Mouse (Mus musculus): ENCODE results near the gene Dock2.

The Dock2 gene

GRCm38 (mm10) chr11:34375557-34375956, 408.1 kb downstream of the Dock2 start:
- in situ Hi-C loops (cut with MboI, MseI), result no loop called here

DNA sequence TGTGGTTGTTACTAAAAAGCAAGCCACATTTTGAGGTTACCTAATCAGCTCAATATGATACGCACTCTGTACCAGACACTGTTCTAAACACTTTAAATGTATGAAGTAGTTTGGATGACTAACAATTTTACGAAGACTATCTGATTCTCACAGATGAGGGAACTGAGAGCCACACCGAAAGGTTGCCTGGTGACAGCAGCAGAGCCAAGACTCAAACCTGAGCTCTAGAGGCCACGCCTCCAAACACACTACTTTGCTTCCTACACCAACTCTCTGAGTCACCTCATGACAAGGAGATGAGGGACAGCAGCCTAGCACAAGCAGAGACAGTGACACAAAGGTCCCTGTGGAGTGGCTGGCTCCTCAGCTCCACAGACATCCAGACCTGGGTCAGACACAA, 411.5 kb downstream of the Dock2 start:
- in situ Hi-C loops (cut with MboI, MseI), result no loop called here

DNA sequence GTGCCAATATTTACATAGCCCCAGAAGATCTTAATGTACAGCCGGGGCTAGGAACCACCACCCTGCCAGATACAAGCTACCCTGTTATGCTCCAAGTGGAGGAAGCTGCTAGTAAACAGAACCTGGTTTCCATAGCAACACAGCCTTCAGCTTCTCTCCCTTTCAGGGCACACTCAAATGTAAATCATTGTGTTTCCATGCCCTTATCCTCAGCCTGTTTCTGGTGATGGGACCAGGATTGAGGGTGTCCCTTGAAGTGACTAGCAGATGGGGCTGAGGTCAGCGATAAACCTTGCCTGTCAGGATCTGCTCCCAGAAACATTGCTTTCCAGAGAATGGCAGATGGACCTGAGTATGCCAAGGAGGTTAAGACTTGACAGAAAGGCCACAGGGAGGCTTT, 427.6 kb downstream of the Dock2 start:
- in situ Hi-C loops (cut with MboI, MseI), result no loop called here

GRCm38 (mm10) chr11:34355406-34355805, 428.3 kb downstream of the Dock2 start:
- in situ Hi-C loops (cut with MboI, MseI), result no loop called here

- in situ Hi-C loops (cut with MboI, MseI), result no loop called here
Observed at GRCm38 (mm10) chr11:34349453-34350056, 434.1 kb downstream of the Dock2 start.

GRCm38 (mm10) chr11:34348287-34348918, 435.3 kb downstream of the Dock2 start:
- in situ Hi-C loops (cut with MboI, MseI), result no loop called here

- in situ Hi-C loops (cut with MboI, MseI), result no loop called here
Observed at GRCm38 (mm10) chr11:34344310-34344709, 439.4 kb downstream of the Dock2 start.

DNA sequence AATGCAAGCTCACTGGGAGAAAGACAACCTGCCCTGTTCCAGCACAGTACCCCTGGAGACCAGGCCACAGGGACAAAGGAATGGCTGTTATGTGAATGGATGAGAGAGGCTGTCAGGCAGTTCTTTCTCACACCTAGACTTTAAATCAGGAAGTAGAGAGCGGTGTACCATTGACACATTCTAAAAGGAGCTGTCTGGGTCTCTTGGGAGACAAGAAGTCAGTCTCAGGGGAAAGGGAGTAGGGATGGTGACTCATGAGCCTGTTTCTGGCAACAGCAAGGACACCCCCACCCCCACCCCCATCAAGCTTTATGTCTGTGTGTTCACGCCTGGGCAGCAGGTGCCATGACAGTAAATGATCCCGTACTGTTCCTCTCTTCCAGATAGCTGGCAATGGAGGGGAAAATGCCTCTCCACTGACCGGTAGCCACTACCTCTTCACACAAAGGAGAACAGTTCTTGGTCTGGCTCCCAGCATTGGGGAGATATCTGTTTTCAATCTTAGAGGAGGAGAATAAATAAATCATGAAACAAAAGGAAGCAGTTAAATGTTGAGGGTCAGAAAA, 439.9 kb downstream of the Dock2 start:
- in situ Hi-C loops (cut with MboI, MseI), result no loop called here

DNA sequence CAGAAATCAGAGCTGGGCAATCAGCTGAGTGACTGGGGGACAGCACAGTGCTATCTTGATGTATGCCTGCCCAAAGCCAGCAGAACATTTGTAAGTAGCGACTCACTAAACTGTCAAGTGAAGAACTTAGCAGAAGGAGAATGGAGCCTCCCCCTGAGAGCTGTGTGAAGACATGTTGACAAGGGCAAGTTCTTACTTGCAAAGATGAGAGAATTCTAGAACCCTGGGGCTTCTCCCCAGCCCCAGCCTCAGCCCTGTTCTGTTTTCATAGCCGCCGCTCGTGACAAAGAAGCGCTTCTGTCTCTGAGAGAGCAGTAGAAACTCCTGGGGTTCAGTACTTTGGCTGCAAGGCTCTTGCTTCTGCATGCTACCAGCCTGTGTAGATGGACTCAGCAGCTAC, 444.0 kb downstream of the Dock2 start:
- in situ Hi-C loops (cut with MboI, MseI), result no loop called here

DNA sequence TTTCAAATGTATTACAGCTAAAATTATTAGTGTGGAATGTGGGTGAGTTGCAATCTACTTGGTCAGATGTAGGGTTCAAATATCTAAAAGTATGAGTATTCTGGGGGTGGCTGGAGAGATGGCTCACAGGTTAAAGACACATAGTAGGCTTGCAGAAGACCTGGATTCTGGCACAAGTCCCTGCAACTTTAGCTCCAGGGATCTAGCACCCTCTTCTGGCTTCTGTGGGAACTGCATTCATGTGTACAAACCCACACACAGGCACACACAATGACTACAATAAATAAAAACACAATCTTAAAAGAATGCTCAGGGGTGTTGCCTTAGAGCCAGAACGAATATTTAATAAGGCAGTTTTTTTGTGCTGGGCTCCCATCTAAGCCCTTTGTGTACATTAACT, 445.8 kb downstream of the Dock2 start:
- in situ Hi-C loops (cut with MboI, MseI), result no loop called here

DNA sequence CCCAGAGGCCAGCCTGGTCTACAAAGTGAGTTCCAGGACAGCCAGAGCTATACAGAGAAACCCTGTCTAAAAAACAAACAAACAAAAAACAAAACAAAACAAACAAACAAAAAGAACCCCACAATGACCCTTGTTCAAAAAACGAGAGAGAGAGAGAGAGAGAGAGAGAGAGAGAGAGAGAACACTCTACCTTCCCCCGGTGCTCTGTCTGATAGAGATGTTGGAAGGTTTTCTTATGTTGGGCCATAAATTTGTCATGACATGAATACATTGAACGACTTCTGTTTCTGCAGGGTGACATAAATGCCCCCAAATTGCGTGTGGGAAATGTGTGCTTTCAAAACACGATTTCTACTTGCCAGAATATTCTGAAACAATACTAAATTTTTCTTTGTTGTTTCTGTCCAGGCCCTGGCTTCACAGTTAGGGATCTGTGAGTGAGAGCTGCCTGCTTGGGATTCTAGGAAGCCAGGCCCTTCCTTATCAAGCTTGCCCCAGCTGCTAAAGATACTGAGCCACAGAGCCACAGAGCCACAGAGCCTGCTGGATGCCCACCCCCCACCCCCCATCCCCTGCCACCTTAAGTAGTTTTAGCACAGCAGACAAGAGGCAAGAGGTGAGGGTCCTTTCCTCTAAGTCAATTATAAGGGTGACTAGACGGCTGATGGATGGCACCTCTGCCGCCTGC, 451.2 kb downstream of the Dock2 start:
- in situ Hi-C loops (cut with MboI, MseI), result no loop called here

GRCm38 (mm10) chr11:34323664-34324063, 460.0 kb downstream of the Dock2 start:
- in situ Hi-C loops (cut with MboI, MseI), result no loop called here

DNA sequence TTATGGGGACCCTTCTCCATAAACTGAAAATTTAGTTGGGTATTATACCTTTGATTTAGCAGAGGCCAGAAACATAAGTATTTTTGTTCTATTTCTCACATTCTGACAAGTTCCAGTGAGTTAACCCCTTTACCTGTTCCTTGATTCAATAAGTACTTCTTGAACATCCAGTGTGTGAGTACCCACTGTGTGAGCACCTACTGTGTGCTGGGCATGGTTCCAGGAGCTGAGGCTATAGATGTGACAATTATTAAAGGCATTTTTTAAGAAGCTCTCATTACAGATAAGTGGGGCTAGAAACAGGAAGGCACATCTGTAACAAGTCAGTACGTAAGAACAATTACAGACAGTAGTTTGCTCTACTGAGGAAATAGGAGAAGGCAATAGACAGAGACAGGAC, 464.4 kb downstream of the Dock2 start:
- in situ Hi-C loops (cut with MboI, MseI), result no loop called here

GRCm38 (mm10) chr11:34317001-34317400, 466.7 kb downstream of the Dock2 start:
- in situ Hi-C loops (cut with MboI, MseI), result no loop called here

GRCm38 (mm10) chr11:34316176-34316575, 467.5 kb downstream of the Dock2 start:
- in situ Hi-C loops (cut with MboI, MseI), result no loop called here

DNA sequence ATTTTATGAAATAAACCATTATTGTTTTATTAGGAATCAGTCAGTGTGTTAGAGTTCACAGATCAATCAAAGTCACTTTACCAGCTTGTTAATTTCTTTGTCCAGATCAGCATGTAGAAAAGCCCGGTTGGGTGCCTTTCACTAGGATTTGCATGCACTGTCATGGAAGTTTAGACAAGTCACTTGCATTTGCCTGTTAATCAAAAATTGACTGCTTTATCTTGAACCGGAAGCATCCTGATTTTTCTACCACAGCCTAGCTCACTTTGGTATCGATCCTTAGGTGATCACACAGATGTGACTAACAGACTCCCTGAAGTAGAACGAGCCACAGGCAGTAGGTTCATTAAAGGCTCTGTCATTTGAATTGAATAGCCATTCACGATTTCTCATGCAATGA, 468.3 kb downstream of the Dock2 start:
- in situ Hi-C loops (cut with MboI, MseI), result no loop called here

GRCm38 (mm10) chr11:34314534-34315379, 468.9 kb downstream of the Dock2 start, which contains the start of gene Fam196b:
TSS of gene Fam196b (plus strand) at chr11:34314822.
- in situ Hi-C loops (cut with MboI, MseI), result no loop called here

DNA sequence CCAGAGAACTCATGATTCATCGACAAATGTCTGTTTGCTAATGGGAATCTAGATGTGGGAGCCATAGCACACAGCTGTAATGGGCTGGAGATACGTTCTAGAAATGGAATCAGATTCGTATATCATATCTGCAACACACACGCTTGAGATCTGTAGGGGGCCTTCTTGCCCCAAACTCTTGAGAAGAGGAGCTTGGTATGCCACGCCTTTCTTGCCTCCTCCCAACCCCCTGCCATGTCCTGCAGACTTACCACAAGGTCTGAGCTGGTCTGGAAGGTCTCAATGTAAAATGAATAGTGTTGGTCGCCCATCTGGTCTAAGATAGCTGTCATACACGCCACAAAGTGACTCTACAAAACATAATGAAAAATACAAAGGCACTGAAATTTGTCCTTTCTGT, 471.5 kb downstream of the Dock2 start:
- in situ Hi-C loops (cut with MboI, MseI), result no loop called here

DNA sequence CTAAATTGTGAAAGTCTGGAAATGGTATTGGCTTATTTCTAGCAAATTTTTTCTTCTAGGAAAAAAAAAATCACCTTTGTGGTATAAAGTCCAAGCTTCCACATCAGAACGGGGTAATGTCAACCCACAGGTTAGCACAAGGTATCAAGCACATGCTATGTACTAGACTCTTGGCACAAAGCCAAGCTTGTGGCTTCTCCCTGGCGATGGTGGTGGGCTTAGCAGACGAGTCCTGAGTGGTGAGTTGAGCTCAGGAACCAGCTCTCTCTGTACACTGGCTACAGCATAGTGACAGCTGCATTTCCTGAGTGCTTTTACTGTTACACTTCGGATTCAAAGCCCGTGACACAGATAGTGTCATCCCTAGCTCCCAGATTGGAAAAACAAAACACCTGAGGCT, 472.0 kb downstream of the Dock2 start:
- in situ Hi-C loops (cut with MboI, MseI), result no loop called here

DNA sequence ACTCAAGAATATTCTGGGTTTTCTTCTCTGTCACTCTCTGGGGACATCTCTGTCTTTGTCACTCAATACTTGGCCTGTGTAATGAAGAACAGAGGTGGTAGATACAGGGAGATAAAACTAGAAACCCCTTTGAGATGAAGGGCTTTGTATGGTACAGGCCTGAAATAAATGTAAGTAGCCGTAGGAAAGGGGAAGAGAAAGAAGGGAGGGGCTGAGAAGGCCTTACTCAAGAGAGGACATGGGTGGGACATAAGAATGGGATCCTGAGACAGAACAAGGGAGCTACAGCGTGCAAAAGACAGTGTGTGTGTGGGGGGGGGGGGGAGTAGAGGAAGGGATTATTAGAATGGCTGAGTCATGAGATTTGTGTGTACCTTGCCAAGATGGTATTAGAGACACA, 474.3 kb downstream of the Dock2 start:
- in situ Hi-C loops (cut with MboI, MseI), result no loop called here

DNA sequence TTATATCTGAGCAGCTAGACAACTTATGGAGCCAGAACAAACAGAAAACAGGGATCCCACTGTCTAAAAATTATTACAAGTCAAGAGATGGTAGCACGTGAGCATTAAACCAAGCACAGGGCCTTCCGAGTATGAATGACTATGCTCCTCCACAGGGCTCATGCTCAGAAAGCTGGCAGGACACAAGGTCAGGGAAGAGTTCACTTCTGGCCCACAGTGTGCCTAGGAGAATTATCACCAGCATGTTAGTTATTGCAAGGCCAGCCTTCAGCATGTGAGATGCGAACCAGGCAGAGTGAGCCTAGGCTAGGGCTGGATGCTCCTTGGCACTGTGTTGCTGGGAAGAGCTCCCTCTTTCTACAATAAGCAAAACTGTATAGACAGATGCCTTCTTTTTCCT, 475.0 kb downstream of the Dock2 start:
- in situ Hi-C loops (cut with MboI, MseI), result no loop called here

GRCm38 (mm10) chr11:34306231-34306630, 477.5 kb downstream of the Dock2 start:
- in situ Hi-C loops (cut with MboI, MseI), result no loop called here
